Mouse (Mus musculus) liver, postnatal 0 days (tissue): ENCODE measurements at regions not wholly inside any gene's neighbourhood (a gene's known extent, or its start where the extent isn't known, plus 50 kb on each side); places are given as distances from the start of the nearest gene placed in this dataset.
A peak's percentile ranks its signal among the peaks of the same experiment; 100 is the strongest.

ENCODE experiments used
- ATAC-seq: fragments of 200-750 bp; cut with Nextera tagmentation; 2 replicates; pipeline ENCODE4 v1.8.0; 2017; ENCODE audit warnings: mild to moderate bottlenecking, moderate library complexity
- DNase-seq: peaks from one replicate; pipeline ENCODE4 v3.0.0-alpha.2; 2016
- H3K27ac ChIP-seq: fragments of 300-500 bp; sonication (generic); 2 replicates; pipeline ENCODE4 v1.5.1; 2014; ENCODE audit warnings: antibody characterized with exemption, moderate library complexity, mild to moderate bottlenecking, low read depth
- H3K27me3 ChIP-seq: fragments of 300-500 bp; sonication (generic); 2 replicates; pipeline ENCODE4 v1.6.1; 2014; ENCODE audit warnings: low read length, control low read depth, mixed read lengths; ENCODE audit not compliant: insufficient read depth
- H3K36me3 ChIP-seq: fragments of 300-500 bp; sonication (generic); replicated peaks from 2 replicates; pipeline ENCODE4 v1.6.1; 2014; ENCODE audit warnings: mild to moderate bottlenecking, control low read depth, low read length, moderate library complexity, mixed read lengths; ENCODE audit not compliant: insufficient read depth
- H3K4me1 ChIP-seq: fragments of 300-500 bp; sonication (generic); 2 replicates; pipeline ENCODE4 v1.6.1; 2014; ENCODE audit warnings: antibody characterized with exemption, mild to moderate bottlenecking, control low read depth; ENCODE audit not compliant: insufficient read depth
- H3K4me2 ChIP-seq: fragments of 300-500 bp; sonication (generic); 2 replicates; pipeline ENCODE4 v1.6.1; 2014; ENCODE audit warnings: low read depth, mild to moderate bottlenecking, low read length, moderate library complexity, mixed read lengths
- H3K4me3 ChIP-seq: fragments of 300-500 bp; sonication (generic); 2 replicates; pipeline ENCODE4 v1.5.1; 2014; ENCODE audit warnings: low read depth, low read length
- H3K9ac ChIP-seq: fragments of 300-500 bp; sonication (generic); replicated peaks from 2 replicates; pipeline ENCODE4 v1.6.1; 2014; ENCODE audit warnings: mild to moderate bottlenecking, moderate library complexity
- H3K9me3 ChIP-seq: fragments of 300-500 bp; sonication (generic); 2 replicates; pipeline ENCODE4 v1.6.1; 2016; ENCODE audit warnings: mild to moderate bottlenecking, control low read depth, low read length, mixed read lengths
- CTCF ChIP-seq: sonication (generic); IDR thresholded peaks from 2 replicates; pipeline ENCODE4 v1.5.1; 2016; ENCODE audit warnings: antibody characterized with exemption, low read depth
- EP300 ChIP-seq: IDR thresholded peaks from 2 replicates; pipeline ENCODE4 v1.6.1; 2016; ENCODE audit warnings: antibody characterized with exemption, low read depth, mild to moderate bottlenecking
- WGBS: fragments of 180-500 bp; shearing (Covaris S2); extraction: QIAGEN DNeasy Blood & Tissue Kit; methylation state at CpG from one replicate; pipeline ENCODE4 v1.1.7; 2014; ENCODE audit not compliant: insufficient replicate concordance; 5-methylcytosine and 5-hydroxymethylcytosine counted together

DNA sequence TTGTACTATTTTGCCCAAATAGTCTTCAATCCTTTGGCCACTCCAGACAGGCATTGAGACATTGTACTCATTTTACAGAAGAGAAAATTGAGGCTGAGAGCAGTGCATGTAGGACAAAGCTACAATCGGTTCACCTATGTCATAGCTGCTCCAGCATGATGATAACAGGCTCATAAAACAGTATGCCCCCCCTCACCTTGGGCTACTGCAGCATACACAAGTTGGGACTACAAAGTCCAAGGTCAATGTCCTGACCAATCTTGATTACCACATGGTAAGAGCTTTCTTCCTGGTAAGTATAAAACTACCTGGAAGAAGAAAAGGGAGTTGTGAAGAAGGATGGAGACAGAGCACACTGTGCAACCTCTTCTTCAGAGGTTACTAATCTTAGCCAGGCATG is 416.4 kb downstream of the Efnb2 start:
- Histone ChIP-seq H3K4me2 (no peak overlapping the region), H3K27me3 (no peaks in the 10 kb centered on the region), H3K4me3 (no peak overlapping the region), H3K27ac (no peak overlapping the region), H3K4me1 (no peaks in the 10 kb centered on the region), H3K9me3 (no peaks in the 10 kb centered on the region), H3K36me3 (no peaks in the 10 kb centered on the region), H3K9ac (no peak overlapping the region)
- WGBS: 91% methylated on average over 1 of the region's 1 CpGs
- ATAC-seq (no peak), DNase-seq (no peak)
- TF ChIP-seq EP300: no peak
- TF ChIP-seq CTCF: no peak

DNA sequence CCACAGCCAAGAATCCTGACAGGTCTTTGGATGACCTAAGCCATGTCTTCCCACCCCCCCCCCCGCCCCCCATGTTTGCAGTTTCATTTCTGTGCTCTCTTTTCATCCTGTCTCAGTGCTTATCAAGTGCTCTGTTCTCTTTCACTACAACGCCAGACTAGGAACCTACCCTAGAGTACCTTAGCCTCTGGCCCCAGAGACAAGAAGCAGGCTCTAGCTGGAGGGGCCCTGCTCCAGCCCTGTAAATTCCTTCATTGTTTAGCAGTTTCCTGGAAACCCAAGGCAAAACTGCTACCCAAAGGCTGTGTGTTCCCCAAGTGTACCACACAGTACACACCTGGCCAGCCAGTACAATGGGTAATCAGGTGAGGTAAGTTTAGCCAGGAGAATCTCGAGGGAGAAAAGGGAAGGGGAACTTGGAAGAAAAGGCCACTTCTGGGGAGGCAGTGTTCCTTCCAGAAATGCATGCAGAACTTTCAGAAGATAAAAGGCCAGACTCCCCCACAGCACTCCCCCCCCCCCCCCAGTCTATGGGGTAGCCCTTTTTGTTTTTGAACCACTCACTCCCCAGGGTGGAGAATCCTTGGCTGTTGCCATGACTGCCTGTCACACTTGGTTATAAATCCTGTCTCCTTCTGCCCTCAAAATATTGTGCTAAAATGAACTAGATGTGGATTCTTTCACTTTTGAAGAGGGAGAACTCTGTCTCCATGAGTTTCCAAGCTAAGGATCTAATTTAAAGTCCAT is 419.1 kb downstream of the Efnb2 start:
- no peak overlapping the region for H3K9ac ChIP-seq
- no peak overlapping the region for H3K4me2 ChIP-seq
- no peak overlapping the region for H3K4me3 ChIP-seq
- WGBS: 56% methylated on average over 3 of the region's 3 CpGs
- no peaks in the 10 kb centered on the region for H3K36me3 ChIP-seq
- H3K9me3 ChIP-seq: no peaks in the 10 kb centered on the region
- no peak overlapping the region for H3K27ac ChIP-seq
- ATAC-seq (no peak), DNase-seq (no peak)
- H3K27me3 ChIP-seq: no peaks in the 10 kb centered on the region
- TF ChIP-seq EP300: no peak
- TF ChIP-seq CTCF: no peak
- no peaks in the 10 kb centered on the region for H3K4me1 ChIP-seq

DNA sequence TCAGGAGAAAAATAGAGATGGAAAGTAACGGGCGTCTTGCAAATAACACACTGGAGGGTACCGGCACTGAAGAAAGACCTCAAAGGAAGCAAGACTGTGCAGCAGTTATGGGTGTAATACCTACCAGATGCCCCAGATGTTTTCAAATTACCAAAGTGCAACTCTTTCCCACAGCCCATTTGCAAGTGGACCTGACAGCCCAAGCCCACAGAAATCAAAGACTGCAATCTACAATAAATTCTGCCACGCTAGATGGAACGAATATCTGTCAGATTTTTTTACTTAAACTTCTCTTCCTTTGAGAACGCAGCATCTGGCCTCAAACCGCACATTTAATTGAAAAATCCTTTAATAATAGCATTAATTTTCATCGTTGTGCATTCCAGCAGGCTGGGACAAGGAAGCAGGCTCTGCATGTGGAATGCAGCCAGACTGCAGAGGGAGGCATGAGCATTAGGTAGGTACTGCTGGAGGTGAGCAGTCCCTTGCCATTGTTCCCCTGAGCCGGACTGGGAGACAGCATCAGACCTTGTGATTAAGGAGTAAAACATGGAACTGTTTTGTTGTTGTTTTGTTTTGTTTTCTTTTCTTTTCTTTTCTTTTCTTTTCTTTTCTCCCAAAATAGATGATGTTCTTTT is 419.9 kb downstream of the Efnb2 start:
- H3K4me2 ChIP-seq: no peak overlapping the region
- H3K9me3 ChIP-seq: no peaks in the 10 kb centered on the region
- no peak overlapping the region for H3K9ac ChIP-seq
- ATAC-seq: no peak
- no peak for TF ChIP-seq EP300
- TF ChIP-seq CTCF: no peak
- 74% methylated on average over 9 of the region's 9 CpGs for WGBS
- no peak overlapping the region for H3K4me3 ChIP-seq
- H3K27ac ChIP-seq: no peak overlapping the region
- no peak for DNase-seq
- H3K36me3 ChIP-seq: no peaks in the 10 kb centered on the region
- H3K4me1 ChIP-seq: no peaks in the 10 kb centered on the region
- no peaks in the 10 kb centered on the region for H3K27me3 ChIP-seq

DNA sequence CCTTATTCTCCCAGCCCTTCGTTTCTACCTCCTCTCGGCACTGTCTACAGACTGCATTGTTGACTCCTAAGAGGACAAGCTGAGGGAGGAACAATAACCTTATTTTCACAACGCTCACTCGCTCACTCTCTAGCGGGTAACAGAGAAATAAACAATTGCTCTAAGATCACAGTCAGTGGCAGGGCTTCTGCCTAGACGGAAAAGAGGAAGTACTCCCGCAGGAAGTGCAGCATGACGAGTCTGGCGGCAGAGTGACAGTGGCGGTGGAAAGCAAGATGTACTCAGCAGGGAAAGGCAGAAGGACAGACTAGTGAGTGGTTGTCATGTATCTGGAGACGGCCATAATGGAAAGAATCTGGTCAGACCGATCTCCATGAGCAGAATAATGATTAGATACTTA is 421.6 kb downstream of the Efnb2 start:
- H3K27me3 ChIP-seq: no peaks in the 10 kb centered on the region
- no peak overlapping the region; the same call in 1 of the 2 replicates for H3K4me2 ChIP-seq
- H3K27ac ChIP-seq: no peak overlapping the region
- no peak overlapping the region for H3K9ac ChIP-seq
- no peaks in the 10 kb centered on the region for H3K36me3 ChIP-seq
- WGBS: 34% methylated on average over 12 of the region's 12 CpGs
- no peaks in the 10 kb centered on the region for H3K4me1 ChIP-seq
- ATAC-seq: peak; percentile 21; the same call in 1 of the 2 replicates
- no peak for TF ChIP-seq CTCF
- no peak for TF ChIP-seq EP300
- H3K4me3 ChIP-seq: no peak overlapping the region
- DNase-seq: peak; percentile 24
- H3K9me3 ChIP-seq: no peaks in the 10 kb centered on the region

DNA sequence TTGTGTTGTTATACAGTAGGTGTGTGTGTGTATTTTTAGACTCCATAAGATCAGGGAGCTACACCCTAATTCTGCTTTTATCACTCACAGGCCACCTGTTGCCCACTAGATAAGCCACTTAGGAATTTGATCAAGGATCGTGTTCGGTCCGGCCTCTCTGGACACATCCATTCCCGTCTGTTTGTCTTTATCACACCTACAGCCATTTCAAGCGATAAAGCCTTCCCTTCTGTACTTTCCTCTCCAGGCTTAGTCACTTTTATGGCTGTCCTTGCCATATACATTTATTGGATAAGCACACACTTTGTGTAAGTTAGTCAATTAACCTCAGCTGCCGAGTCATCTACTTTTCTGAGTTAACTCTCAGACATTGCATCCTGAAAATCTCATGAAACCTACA is 423.0 kb downstream of the Efnb2 start:
- H3K4me2 ChIP-seq: no peak overlapping the region

DNA sequence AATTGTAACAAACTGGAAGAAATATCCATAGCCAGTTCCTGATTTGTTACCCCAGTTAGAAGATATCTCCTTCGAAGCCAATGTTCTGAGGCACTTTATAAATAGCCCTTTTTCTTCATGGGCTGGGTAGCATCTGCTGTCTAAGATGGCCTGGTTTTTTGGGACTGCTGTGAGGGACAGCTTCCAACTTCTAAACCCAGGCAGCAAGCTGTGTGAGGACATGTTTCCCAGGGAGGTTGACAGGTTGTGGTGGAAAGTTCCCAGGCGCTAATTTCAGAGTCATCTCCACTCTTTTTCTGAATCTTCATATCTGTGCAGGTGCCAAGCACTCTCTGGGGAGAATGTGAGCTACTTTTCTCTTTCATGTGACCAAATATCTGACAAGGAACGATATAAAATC is 427.4 kb downstream of the Efnb2 start:
- Histone ChIP-seq H3K27ac (no peak overlapping the region), H3K4me1 (no peaks in the 10 kb centered on the region), H3K4me3 (no peak overlapping the region), H3K36me3 (no peaks in the 10 kb centered on the region), H3K9ac (no peak overlapping the region), H3K27me3 (no peaks in the 10 kb centered on the region), H3K4me2 (no peak overlapping the region), H3K9me3 (no peaks in the 10 kb centered on the region)
- no peak for ATAC-seq
- TF ChIP-seq CTCF (no peak), EP300 (no peak)
- 78% methylated on average over 3 of the region's 3 CpGs for WGBS
- DNase-seq: no peak

More for the DNA sequence above, 423.0 kb downstream of the Efnb2 start:
- ATAC-seq (no peak), DNase-seq (no peak)
- WGBS: 72% methylated on average over 6 of the region's 6 CpGs
- no peak overlapping the region for H3K4me3 ChIP-seq
- no peak overlapping the region for H3K27ac ChIP-seq
- no peak for TF ChIP-seq EP300
- TF ChIP-seq CTCF: no peak
- no peaks in the 10 kb centered on the region for H3K36me3 ChIP-seq
- H3K27me3 ChIP-seq: no peaks in the 10 kb centered on the region
- no peak overlapping the region for H3K9ac ChIP-seq
- H3K4me1 ChIP-seq: no peaks in the 10 kb centered on the region
- H3K9me3 ChIP-seq: no peaks in the 10 kb centered on the region
